Mouse (Mus musculus) urinary bladder, adult 2 months (tissue): ENCODE data around the gene Syndig1l. TPM values are rescaled to one million over a fixed set of nuclear protein-coding genes. Genes with fewer than 3 reads are reported as not detected.

Experiments
- DNase-seq: peaks from one replicate; pipeline ENCODE4 v3.0.0; 2022; ENCODE audit warnings: low spot score
- polyA plus RNA-seq: library from polyadenylated mRNA; depleted of rRNA; stranded (reverse); fragments of >200 nt; gene quantifications from 2 replicates; pipeline ENCODE4 v1.2.3, GENCODE M21; 2012; rRNA removed

The Syndig1l gene
- polyA plus RNA-seq, 1 experiment, result 0.01 TPM

- no peak for DNase-seq
Measured at GRCm38 (mm10) chr12:84674666-84675526, 23.7 kb downstream of the Syndig1l start.

- no peak for DNase-seq
Measured at GRCm38 (mm10) chr12:84671646-84672045, 27.0 kb downstream of the Syndig1l start.

GRCm38 (mm10) chr12:84670555-84670954 is 28.1 kb downstream of the Syndig1l start:
- DNase-seq, result no peak

GRCm38 (mm10) chr12:84653912-84654311 is 44.7 kb downstream of the Syndig1l start:
- peak; percentile 36 for DNase-seq

GRCm38 (mm10) chr12:84650234-84650633 is 48.4 kb downstream of the Syndig1l start:
- DNase-seq, result no peak

- DNase-seq, result no peak
Measured at GRCm38 (mm10) chr12:84640654-84641053, 58.0 kb downstream of the Syndig1l start, which contains the start of gene Vrtn. Vrtn (plus strand) TSS chr12:84641019.

GRCm38 (mm10) chr12:84640253-84640652 is 58.4 kb downstream of the Syndig1l start:
- DNase-seq, result no peak

- DNase-seq, result no peak
Measured at GRCm38 (mm10) chr12:84631867-84632266, 66.8 kb downstream of the Syndig1l start.

Other genes with a start within 250 kb of the Syndig1l start
- gene Aldh6a1, start 247.8 kb downstream of the Syndig1l start, polyA plus RNA-seq, result 76.3 and 78.6 TPM in 2 replicates
- gene Lin52, start 247.4 kb downstream of the Syndig1l start, polyA plus RNA-seq, result 16.4 and 17.0 TPM in 2 replicates
- gene Vsx2, start 129.1 kb downstream of the Syndig1l start, polyA plus RNA-seq, result 0.01 TPM in 1 of 2 replicates, not detected in the other
- 31.0 and 39.8 TPM in 2 replicates for gene Abcd4, start 81.4 kb downstream of the Syndig1l start, polyA plus RNA-seq
- not detected in 2 replicates for gene Vrtn, start 57.8 kb downstream of the Syndig1l start, polyA plus RNA-seq
- 85.8 and 90.2 TPM in 2 replicates for gene Npc2, start 74.3 kb upstream of the Syndig1l start, polyA plus RNA-seq
- 68.2 and 88.9 TPM in 2 replicates for gene Isca2, start 74.4 kb upstream of the Syndig1l start, polyA plus RNA-seq
- 0.99 and 1.7 TPM in 2 replicates for gene Ltbp2, start 177.7 kb upstream of the Syndig1l start, polyA plus RNA-seq